Mouse (Mus musculus) liver, adult (tissue): ENCODE results near the gene Klri1.
"Not testable (repeated sequence)": the region's sequence is repeated elsewhere in the genome, so short reads cannot be mapped to it uniquely, and the experiment has no call there.

Source experiments
- GATA4 ChIP-seq: IDR thresholded peaks from 2 replicates; pipeline ENCODE4 v1.6.1; 2014; ENCODE audit warnings: mild to moderate bottlenecking, low read length; ENCODE audit not compliant: insufficient replicate concordance

Gene Klri1

DNA sequence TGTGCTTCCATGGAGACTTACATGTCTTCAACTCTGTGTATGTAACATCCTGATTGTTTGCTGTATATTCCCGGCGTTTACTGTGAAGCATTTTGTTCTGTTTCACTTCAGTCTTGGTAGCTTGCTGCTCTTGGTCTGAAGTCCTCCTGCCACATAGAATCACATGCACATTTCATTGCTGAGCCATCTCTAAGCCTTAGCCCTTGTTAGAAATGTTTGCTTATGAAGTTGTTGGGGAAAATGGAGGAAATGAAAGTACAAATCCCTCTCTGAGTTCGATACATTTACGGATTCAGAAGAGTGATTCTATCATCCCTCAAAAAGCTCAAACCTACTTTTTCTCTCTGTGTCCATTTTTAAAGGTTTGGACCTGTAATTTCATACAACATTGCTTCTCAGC, at the start of gene Klri1:
Klri1 (minus strand) TSS at position 101 of the 400 bp plus-strand sequence.
- no peak for TF ChIP-seq GATA4

- no peak for TF ChIP-seq GATA4
Observed at GRCm38 (mm10) chr6:129747654-129748032, 30.7 kb upstream of the Klri1 start.

DNA sequence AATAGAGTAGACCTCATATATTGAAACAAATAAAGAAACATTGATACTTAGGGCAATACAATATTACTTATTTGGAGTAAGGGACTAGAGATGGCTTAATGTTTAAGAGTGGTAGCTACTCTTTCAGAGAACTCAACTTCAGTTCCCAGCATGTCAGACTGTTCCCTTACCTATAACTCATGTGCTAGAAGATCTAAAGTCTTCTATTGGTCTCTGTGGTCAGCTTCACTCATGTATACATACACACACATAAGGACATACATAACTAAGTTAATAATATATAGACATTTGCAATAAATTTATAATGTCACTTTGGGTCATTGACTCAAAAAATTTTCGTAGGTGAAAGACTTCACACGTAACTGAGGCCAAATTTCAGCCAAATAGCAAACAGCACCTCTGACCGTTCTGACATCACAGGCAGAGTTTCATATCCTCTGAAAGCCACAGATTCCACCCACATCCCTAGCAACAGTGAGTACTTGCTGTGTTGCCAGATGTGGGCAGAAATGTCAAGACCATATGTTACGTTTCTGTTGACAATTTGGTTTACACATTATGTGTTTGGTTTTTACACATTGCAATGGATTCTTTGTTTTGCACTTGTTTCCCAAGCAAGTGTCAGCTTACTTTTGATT, 30.2 kb upstream of the Klri1 start:
- TF ChIP-seq GATA4, result no peak

DNA sequence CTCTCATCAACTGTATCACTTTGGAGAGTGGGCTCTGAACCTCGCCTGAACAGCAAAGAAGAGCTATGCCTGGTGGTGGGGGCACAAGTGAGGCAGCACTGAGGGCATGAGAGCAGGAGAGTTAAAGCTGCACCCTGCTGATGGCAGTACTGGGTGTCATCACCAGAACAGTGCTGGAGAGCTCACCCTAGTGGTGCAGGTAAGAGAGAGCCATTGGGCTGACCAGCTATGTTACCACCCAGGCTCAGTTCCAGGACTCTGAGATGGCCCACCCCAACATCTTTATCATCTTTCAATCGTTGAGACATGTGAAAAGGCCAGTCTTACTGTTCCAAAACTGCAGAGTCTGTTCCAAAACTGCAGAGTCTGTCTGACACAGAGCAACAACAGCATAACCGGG, 29.2 kb upstream of the Klri1 start:
- no peak for TF ChIP-seq GATA4

- TF ChIP-seq GATA4, result no peak
Observed at GRCm38 (mm10) chr6:129740069-129740721, 23.3 kb upstream of the Klri1 start, which contains the start of gene Klri2. Klri2 (minus strand) TSS chr6:129740484.

GRCm38 (mm10) chr6:129736414-129736813, 19.5 kb upstream of the Klri1 start:
- TF ChIP-seq GATA4, result no peak

- no peak for TF ChIP-seq GATA4
Observed at GRCm38 (mm10) chr6:129727237-129727636, 10.3 kb upstream of the Klri1 start.

GRCm38 (mm10) chr6:129721390-129721789, 4.5 kb upstream of the Klri1 start:
- TF ChIP-seq GATA4, result no peak

DNA sequence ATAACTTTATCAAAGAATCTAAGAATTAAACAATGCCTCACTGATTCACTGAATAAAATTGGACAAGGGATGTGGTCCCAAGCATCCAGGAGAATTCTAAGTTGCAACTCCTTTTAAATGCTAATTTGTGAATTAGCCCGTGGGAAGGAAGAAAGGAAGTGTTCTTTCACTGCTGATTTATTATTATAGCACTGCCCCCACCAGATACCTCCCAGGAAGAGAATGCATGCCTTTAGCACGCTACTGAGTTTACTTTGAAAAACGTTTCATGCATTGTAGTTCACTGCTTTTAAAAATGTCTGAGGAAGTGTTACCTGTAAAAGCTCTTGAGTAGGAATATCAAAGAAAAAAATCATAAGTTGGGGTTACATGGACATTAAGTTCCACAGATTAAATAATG, 3.6 kb upstream of the Klri1 start:
- no peak for TF ChIP-seq GATA4

GRCm38 (mm10) chr6:129713566-129713965, 3.4 kb downstream of the Klri1 start:
- TF ChIP-seq GATA4, result no peak

DNA sequence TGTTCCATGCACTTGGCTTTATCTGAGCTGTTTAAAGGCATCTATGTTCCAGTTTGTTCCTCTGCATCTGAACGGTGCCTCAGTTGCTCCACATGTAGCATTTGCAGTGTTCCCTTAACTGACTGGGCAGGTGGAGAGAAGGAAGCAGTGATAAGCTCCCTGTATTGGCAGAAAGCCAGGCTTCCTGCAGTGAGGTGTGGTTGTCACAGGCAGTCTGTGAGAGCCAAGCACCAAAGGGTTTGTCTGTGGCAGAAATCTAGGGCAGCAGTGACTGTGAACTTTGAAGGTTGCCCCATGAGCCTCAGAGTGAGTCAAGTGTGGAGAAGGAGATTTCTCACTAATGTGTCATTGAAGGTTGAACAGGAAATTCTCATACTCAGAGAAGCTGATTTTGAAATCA, 36.6 kb downstream of the Klri1 start:
- TF ChIP-seq GATA4, result no peak

GRCm38 (mm10) chr6:129678873-129679272, 38.1 kb downstream of the Klri1 start, which contains the start of gene Klrc1:
Klrc1 (minus strand) TSS chr6:129678973.
- no peak for TF ChIP-seq GATA4

DNA sequence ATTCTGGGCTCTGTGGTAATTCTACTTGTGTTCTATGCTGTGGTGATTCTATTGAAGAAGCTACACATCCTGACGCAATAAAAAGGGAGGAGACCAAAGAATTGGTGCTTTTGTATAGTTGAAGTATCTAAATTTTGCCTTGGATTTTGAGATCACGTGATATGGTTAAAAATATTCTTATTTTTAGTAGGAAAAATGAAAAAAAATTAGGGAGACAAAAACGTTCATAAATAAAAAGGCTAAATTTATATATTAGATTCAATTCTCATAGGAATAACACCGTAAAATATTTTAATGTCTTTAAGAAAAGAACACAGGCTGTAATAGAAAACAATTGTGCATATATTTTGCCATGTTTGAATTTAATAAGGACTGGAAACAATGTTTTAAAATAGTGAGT, 56.3 kb downstream of the Klri1 start, which contains the start of gene Klrc2:
Klrc2 (minus strand) TSS at position 101 of the 400 bp plus-strand sequence.
- TF ChIP-seq GATA4, result not testable (repeated sequence)
